Mouse (Mus musculus): Measurements from ENCODE around the gene Ap1m2. TPM values are rescaled to one million over a fixed set of nuclear protein-coding genes. Genes with fewer than 3 reads are reported as not detected.

Gene Ap1m2
- total and polyA plus RNA-seq, 3 experiments = 0.73 to 1.0 TPM; not detected in 1

- H3K79me2 ChIP-seq (ENCODE audit: control insufficient read depth, insufficient read depth, low read length, poor library complexity) = peaks cover 40% of the 10 kb centered on the region
- peak within 1 kb of the TSS; percentile 81 for H3K9ac ChIP-seq (ENCODE audit: control insufficient read depth, low read depth, low read length, poor library complexity, severe bottlenecking)
- H3K9me3 ChIP-seq (replicated peaks; ENCODE audit: insufficient read depth, low read length) = no peaks in the 10 kb centered on the region
- TF ChIP-seq TBP (IDR thresholded peaks at IDR 0.05; ENCODE audit: low read depth, low read length) = peak; percentile 92
- no peak for TF ChIP-seq E2F4 (IDR thresholded peaks at IDR 0.05; ENCODE audit: borderline replicate concordance, low read depth, low read length)
- TF ChIP-seq UBTF (IDR thresholded peaks at IDR 0.05; ENCODE audit: borderline replicate concordance, insufficient read depth, low read depth, low read length) = 0 out of 2 replicates have a peak, but pooled peaks have one; percentile 16
- no peak for TF ChIP-seq HCFC1 (IDR thresholded peaks at IDR 0.05; ENCODE audit: low read depth, low read length)
- no peak for TF ChIP-seq BHLHE40 (IDR thresholded peaks at IDR 0.05; ENCODE audit: borderline replicate concordance, low read depth, low read length)
- TF ChIP-seq ZKSCAN1 (IDR thresholded peaks at IDR 0.05; ENCODE audit: low read depth, low read length) = no peak
- no peak for TF ChIP-seq TAL1 (IDR thresholded peaks at IDR 0.05; ENCODE audit: low read length)
- TF ChIP-seq MYC (IDR thresholded peaks at IDR 0.05; ENCODE audit: low read depth, low read length) = no peak
- TF ChIP-seq RCOR1 (IDR thresholded peaks at IDR 0.05; ENCODE audit: low read depth, low read length) = no peak
- TF ChIP-seq ZMIZ1 (IDR thresholded peaks at IDR 0.05; ENCODE audit: low read depth, low read length) = no peak
- TF ChIP-seq ETS1 (IDR thresholded peaks at IDR 0.05; ENCODE audit: low read depth, low read length) = no peak
- peak; percentile 96; the same call in 1 of the 2 replicates for TF ChIP-seq POLR2AphosphoS5 (IDR thresholded peaks at IDR 0.05; ENCODE audit: borderline replicate concordance, low read depth, low read length)
- TF ChIP-seq NELFE (IDR thresholded peaks at IDR 0.05; ENCODE audit: low read depth, low read length) = no peak
- no peak for TF ChIP-seq NRF1 (IDR thresholded peaks at IDR 0.05; ENCODE audit: insufficient read depth, low read depth, low read length, poor library complexity, severe bottlenecking)
- no peak for TF ChIP-seq GATA1 (IDR thresholded peaks at IDR 0.05; ENCODE audit: low read depth, low read length)
- TF ChIP-seq MEF2A (IDR thresholded peaks at IDR 0.05; ENCODE audit: extremely low read depth, insufficient replicate concordance, low read depth, low read length, poor library complexity, severe bottlenecking) = no peak
- TF ChIP-seq MYB (IDR thresholded peaks at IDR 0.05; ENCODE audit: low read depth, low read length) = no peak
- no peak for TF ChIP-seq SIN3A (IDR thresholded peaks at IDR 0.05; ENCODE audit: low read length)
- no peak for TF ChIP-seq EP300 (IDR thresholded peaks at IDR 0.05; ENCODE audit: low read depth in 1 of 2, low read length in 2 of 2)
- no peak for TF ChIP-seq CHD2 (IDR thresholded peaks at IDR 0.05; ENCODE audit: low read length)
- TF ChIP-seq ZC3H11A (IDR thresholded peaks at IDR 0.05; ENCODE audit: low read depth, low read length) = no peak
- no peak for TF ChIP-seq MXI1 (IDR thresholded peaks at IDR 0.05; ENCODE audit: low read depth, low read length)
- TF ChIP-seq ELF1 (IDR thresholded peaks at IDR 0.05; ENCODE audit: low read depth, low read length) = no peak
- TF ChIP-seq TCF12 (IDR thresholded peaks at IDR 0.05; ENCODE audit: low read depth, low read length) = no peak
- no peak for TF ChIP-seq ZNF384 (IDR thresholded peaks at IDR 0.05; ENCODE audit: low read depth, low read length)
- TF ChIP-seq MAX (IDR thresholded peaks at IDR 0.05; ENCODE audit: low read length) = no peak
- no peak for TF ChIP-seq MAZ (IDR thresholded peaks at IDR 0.05; ENCODE audit: low read depth, low read length)
- peak in 1 of 2 experiments; percentile 98; a peak in 2 of 4 replicates for TF ChIP-seq POLR2A (IDR thresholded peaks at IDR 0.05; ENCODE audit: control insufficient read depth in 1 of 2, insufficient read depth in 1 of 2, low read depth in 1 of 2, low read length in 2 of 2, poor library complexity in 1 of 2)
- no peak for TF ChIP-seq POLR2AphosphoS2 (IDR thresholded peaks at IDR 0.05; ENCODE audit: low read length)
- no peak for TF ChIP-seq MAFK (IDR thresholded peaks at IDR 0.05; ENCODE audit: borderline replicate concordance, low read depth, low read length)
- TF ChIP-seq JUND (IDR thresholded peaks at IDR 0.05; ENCODE audit: low read depth, low read length) = no peak
- TF ChIP-seq USF2 (IDR thresholded peaks at IDR 0.05; ENCODE audit: borderline replicate concordance in 1 of 2, insufficient read depth in 1 of 2, low read depth in 1 of 2, low read length in 2 of 2) = no peak
- no peak for TF ChIP-seq SMC3 (IDR thresholded peaks at IDR 0.05; ENCODE audit: low read depth, low read length)
- H3K4me1 ChIP-seq (ENCODE audit: control insufficient read depth in 1 of 2, insufficient read depth in 2 of 2, low read length in 2 of 2) = peaks cover 26 to 27% of the 10 kb centered on the region in 2 experiments
- peak within 1 kb of the TSS; percentile 75 to 76 for H3K4me3 ChIP-seq (ENCODE audit: control insufficient read depth in 1 of 2, insufficient read depth in 1 of 2, low read depth in 2 of 2, low read length in 2 of 2)
- DNase-seq (ENCODE audit: low read depth, low spot score) = peak; percentile 100
- peaks cover 0 to 3% of the 10 kb centered on the region in 2 experiments; a peak in 1 of 4 replicates for H3K27me3 ChIP-seq (ENCODE audit: control insufficient read depth in 1 of 2, insufficient read depth in 2 of 2, low read length in 2 of 2)
- peaks cover 0 to 35% of the 10 kb centered on the region in 2 experiments; a peak in 3 of 4 replicates for H3K36me3 ChIP-seq (ENCODE audit: control insufficient read depth in 1 of 2, insufficient read depth in 2 of 2, low read length in 2 of 2)
- H3K27ac ChIP-seq (ENCODE audit: control insufficient read depth, low read depth, low read length) = peak within 1 kb of the TSS; percentile 92
Observed at GRCm38 (mm10) chr9:21291022-21291787, 20.9 kb downstream of the Ap1m2 start, which contains the start of gene Cdkn2d. Cdkn2d (minus strand) TSS chr9:21291407.
